Mouse (Mus musculus): ENCODE results near the gene Itga11.

The Itga11 gene

DNA sequence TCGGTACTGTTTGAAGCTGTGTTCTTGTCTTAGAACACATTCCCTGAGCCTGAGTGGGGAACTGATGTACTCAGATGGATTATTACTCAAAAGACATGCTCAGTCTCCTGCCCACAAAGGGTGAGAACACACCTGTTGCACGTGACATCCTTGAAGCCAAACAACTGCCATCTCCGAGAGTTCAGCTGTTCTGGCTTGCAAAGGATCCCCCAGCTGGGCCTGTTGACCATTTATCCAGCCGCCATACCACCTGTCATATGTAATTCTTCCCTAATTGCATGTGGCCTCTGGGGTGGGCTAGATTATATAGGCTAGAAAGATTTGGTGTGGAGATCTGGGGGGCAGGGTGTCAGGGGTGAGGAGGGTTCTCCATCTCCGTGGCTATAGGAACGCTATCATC, 143.2 kb downstream of the Itga11 start:
- no peak for DNase-seq

GRCm38 (mm10) chr9:62821811-62822210, 144.2 kb downstream of the Itga11 start:
- no peak for DNase-seq

GRCm38 (mm10) chr9:62825791-62826393, 148.3 kb downstream of the Itga11 start:
- DNase-seq, result peak; percentile 67

DNA sequence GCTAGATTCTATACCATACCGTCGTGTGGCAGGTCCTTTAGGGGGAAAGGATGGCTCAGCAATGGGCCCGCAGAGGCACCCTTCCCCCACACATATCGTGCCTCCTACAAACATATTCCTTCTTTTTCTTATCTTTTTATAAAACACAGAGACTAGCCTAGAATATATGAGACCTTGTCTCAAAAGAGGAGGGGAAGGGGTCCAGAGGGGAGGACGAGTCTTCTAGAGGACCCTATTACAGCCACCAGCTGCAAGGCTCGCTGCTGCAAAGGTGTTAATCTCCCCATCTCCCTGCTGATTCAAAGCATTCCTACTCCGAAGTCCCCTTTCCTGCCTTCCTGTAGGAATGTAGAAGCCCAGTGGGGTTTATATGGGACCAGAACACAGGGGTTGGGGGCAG, 148.8 kb downstream of the Itga11 start:
- DNase-seq, result no peak

GRCm38 (mm10) chr9:62827939-62828652, 150.5 kb downstream of the Itga11 start:
- peak; percentile 75 for DNase-seq

- DNase-seq, result peak; percentile 98
Measured at GRCm38 (mm10) chr9:62828662-62829086, 151.0 kb downstream of the Itga11 start.

- DNase-seq, result no peak
Measured at GRCm38 (mm10) chr9:62829877-62830276, 152.3 kb downstream of the Itga11 start.

All from retina, postnatal 1 day (tissue).